Mouse (Mus musculus) brain, embryonic 14.5 days (tissue): ENCODE data around the gene Scgb2b15. TPM values are rescaled to one million over a fixed set of nuclear protein-coding genes. Genes with fewer than 3 reads are reported as not detected.
"Not testable (repeated sequence)": the region's sequence is repeated elsewhere in the genome, so short reads cannot be mapped to it uniquely, and the experiment has no call there.

Experiments
- DNase-seq: peaks from one replicate; pipeline ENCODE4 v3.0.0-alpha.2; 2011; ENCODE audit warnings: low read depth
- polyA plus RNA-seq: library from polyadenylated mRNA; depleted of rRNA; stranded (reverse); fragments of >200 nt; gene quantifications from 2 replicates; pipeline ENCODE4 v1.2.3, GENCODE M21; 2012; rRNA removed

The Scgb2b15 gene
- not detected in 2 replicates for polyA plus RNA-seq

- not testable (repeated sequence) for DNase-seq
Observed at GRCm38 (mm10) chr7:32829562-32829961, at the start of gene Scgb2b15. Scgb2b15 (minus strand) TSS chr7:32829662.

- DNase-seq: not testable (repeated sequence)
Observed at GRCm38 (mm10) chr7:32836254-32836653, 6.8 kb upstream of the Scgb2b15 start, which contains the start of gene Scgb1b15. Scgb1b15 (plus strand) TSS chr7:32836554.

Other genes starting within 250 kb of the Scgb2b15 start
- not detected in 2 replicates for gene Scgb1b15, start 6.9 kb upstream of the Scgb2b15 start, polyA plus RNA-seq
- not detected in 2 replicates for gene Scgb2b17, start 226.9 kb upstream of the Scgb2b15 start, polyA plus RNA-seq
- gene Scgb1b17, start 233.8 kb upstream of the Scgb2b15 start, polyA plus RNA-seq: not detected in 2 replicates